Mouse (Mus musculus) cerebellum, adult 2 months (tissue): ENCODE measurements around the gene Dnah17.

Source experiments
- CTCF ChIP-seq: fragments of 200-500 bp; IDR thresholded peaks from 2 replicates; pipeline ENCODE4 v1.5.1; 2011; ENCODE audit warnings: low read depth, mild to moderate bottlenecking, control low read depth, low read length, moderate library complexity, borderline replicate concordance; ENCODE audit not compliant: insufficient read depth
- POLR2A ChIP-seq: fragments of 200-500 bp; IDR thresholded peaks from 2 replicates; pipeline ENCODE4 v1.6.1; 2011; ENCODE audit warnings: low read length, control low read depth, borderline replicate concordance; ENCODE audit not compliant: insufficient read depth

- TF ChIP-seq POLR2A: no peak
- no peak for TF ChIP-seq CTCF
These were observed 10.5 kb upstream of the Dnah17 start for GRCm38 (mm10) chr11:118140771-118141565.
